8 mouse cellular contexts compared by ENCODE assay signal in the genomic region with DNA sequence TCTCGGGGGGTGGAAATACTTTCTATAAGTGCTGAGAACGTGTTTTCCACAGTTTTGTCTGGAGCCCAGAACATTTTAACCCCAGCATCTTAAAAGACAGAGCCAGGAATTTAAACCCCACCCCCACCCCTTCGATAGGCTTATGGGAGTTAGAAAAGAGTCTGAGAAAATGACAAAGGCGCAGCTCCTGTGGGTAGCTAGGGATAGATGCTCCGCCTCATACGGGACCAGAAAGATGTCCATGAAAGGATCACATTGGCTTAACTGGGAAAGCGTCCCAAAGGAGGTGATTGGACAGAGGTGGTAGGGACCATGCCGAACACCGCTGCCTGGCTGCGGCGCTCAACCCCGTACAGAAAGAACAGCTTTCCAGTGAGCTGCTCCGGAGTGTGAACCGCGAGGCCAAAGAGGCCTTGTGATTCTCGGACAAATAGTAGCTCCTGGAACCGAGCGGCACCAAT. TPM values are rescaled to one million over a fixed set of nuclear protein-coding genes. Genes with fewer than 3 reads are reported as not detected.
DNase-seq lines count a peak whose midpoint lies in the region; ATAC-seq lines count a peak whose summit lies in the region.

No protein-coding gene starts in this region.

- peak overlapping the region; percentile 49 for H3K27ac ChIP-seq in heart, embryonic 16.5 days (ENCODE audit: low read length)

- peaks cover 8% of the 10 kb centered on the region for H3K4me1 ChIP-seq in heart, embryonic 16.5 days (ENCODE audit: control insufficient read depth, insufficient read depth, low read length)

- H3K4me2 ChIP-seq in heart, embryonic 16.5 days (ENCODE audit: low read depth, low read length), result peak overlapping the region; percentile 93

- DNase-seq in adrenal gland, adult (ENCODE audit: inconsistent age in 2 of 2, low spot score in 1 of 2), result peak; percentile 37 to 82
- DNase-seq in adrenal gland, adult 18-20 months (ENCODE audit: low spot score in 2 of 2), result no peak
- DNase-seq in MN1 (ENCODE audit: low spot score), result peak; percentile 46
- peak; percentile 26 for DNase-seq in embryo, embryonic 11.5 days (ENCODE audit: low read depth, low spot score)
- DNase-seq in kidney, postnatal 25 days, result peak; percentile 37 to 55
- peak; percentile 59 for DNase-seq in mesoderm, embryonic 11.5 days (ENCODE audit: low read depth, low spot score)
- DNase-seq in telencephalon, adult 2 months (ENCODE audit: low read depth, low spot score), result peak; percentile 27

- H3K27me3 ChIP-seq in heart, embryonic 16.5 days (ENCODE audit: control insufficient read depth, insufficient read depth, low read length), result no peaks in the 10 kb centered on the region

- peak overlapping the region; percentile 58 for H3K4me3 ChIP-seq in heart, embryonic 16.5 days (ENCODE audit: low read length)

- H3K9ac ChIP-seq in heart, embryonic 16.5 days (ENCODE audit: low read length), result peak overlapping the region; percentile 71

- H3K36me3 ChIP-seq in heart, embryonic 16.5 days (ENCODE audit: control insufficient read depth, insufficient read depth), result no peaks in the 10 kb centered on the region

- no peaks in the 10 kb centered on the region for H3K9me3 ChIP-seq in heart, embryonic 16.5 days (replicated peaks; ENCODE audit: control insufficient read depth, low read length)

- 1% methylated on average over 18 of the region's 18 CpGs for WGBS in heart, embryonic 16.5 days

- 0 out of 2 replicates have a peak, but pooled peaks have one; percentile 42 for ATAC-seq in heart, embryonic 16.5 days (replicated peaks; ENCODE audit: extremely low read depth, insufficient read depth, low FRiP score)

RNA-seq across cellular contexts. Expression of a gene that starts 50.6 kb away (rescaled TPM):
- 10 to 100 TPM; 11.6 to 12.9 TPM for total RNA-seq in adrenal gland, adult 18-20 months (2021)
- 4.3 and 5.1 TPM in 2 replicates for polyA plus RNA-seq in heart, embryonic 16.5 days (2015; fragmentation: Nextera tagmentation; extraction: Ambion mirVana)

Comparison
In these comparisons a context has a peak if more than half of its experiments do, and no peak if none do; other contexts are left out.
1. DNase-seq: peak in adrenal gland, adult (2 of 2), MN1 (single experiment), embryo, embryonic 11.5 days (single experiment), kidney, postnatal 25 days (2 of 2), mesoderm, embryonic 11.5 days (single experiment) and telencephalon, adult 2 months (single experiment); none in adrenal gland, adult 18-20 months (0 of 2).